Mouse (Mus musculus) G1E (cell line): ENCODE results near the gene Hnrnpdl.

Source experiments
- CTCF ChIP-seq: IDR thresholded peaks from 2 replicates; pipeline ENCODE4 v1.5.1; 2012; ENCODE audit warnings: low read depth, low read length, inconsistent platforms, mixed read lengths
- TAL1 ChIP-seq: conservative IDR thresholded peaks from 2 replicates; pipeline ENCODE4 v1.6.1; 2012; ENCODE audit warnings: low read depth, low read length, inconsistent platforms, mixed read lengths

DNA sequence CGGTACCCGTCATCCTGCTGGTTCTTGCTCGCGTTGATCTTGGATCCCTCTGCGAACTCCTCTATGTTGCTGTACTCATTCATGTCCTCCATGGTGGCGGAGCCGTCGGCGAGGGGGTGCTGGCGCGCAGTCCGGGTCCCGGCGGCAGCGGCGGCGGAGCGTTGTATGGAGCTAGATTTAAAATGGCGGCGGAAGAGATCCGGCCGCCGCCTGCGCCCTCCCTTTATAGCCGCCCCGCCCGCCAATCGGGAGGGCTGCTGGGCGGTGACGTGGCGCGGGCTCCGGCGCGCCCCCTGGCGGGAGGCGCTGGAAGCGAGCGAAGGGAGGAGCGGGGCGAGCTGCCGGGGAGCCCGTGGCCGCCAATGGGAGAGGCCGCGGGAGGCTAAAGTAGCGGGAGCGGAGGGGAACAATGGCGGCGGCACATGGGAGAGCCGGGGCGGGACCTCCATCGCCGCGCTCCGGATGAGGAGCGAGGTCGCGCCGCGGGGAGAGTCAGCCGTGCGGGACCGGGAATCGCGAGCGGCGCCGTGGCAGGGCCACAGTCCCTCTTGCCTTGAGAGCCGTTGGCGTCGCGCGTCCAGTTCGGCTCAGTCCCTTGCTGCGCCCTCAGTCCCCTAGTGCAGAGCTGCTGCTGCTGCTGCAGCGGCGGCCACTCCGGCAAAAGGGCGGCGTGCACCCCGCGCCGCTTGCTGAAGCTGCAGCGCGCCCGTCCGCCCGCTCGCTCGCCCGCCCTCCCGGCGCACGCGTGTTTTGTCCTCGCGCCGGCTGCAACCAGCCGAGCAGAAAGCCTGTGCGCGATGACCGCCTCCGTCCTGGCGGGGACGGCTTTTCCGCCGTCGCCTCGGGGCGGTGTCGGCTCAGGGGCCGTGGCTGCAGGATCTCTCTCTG lies 506 bp downstream of the Hnrnpdl start:
- TF ChIP-seq CTCF (peak; percentile 63; the same call in 1 of the 2 replicates), TAL1 (no peak)
